Mouse (Mus musculus): ENCODE measurements around the gene Fam71e2. TPM values are rescaled to one million over a fixed set of nuclear protein-coding genes. Genes with fewer than 3 reads are reported as not detected.

The Fam71e2 gene
- polyA plus RNA-seq, 2 experiments: 0.03 TPM; not detected in 1

- H3K4me2 ChIP-seq (replicated peaks; ENCODE audit: low read depth, low read length, severe bottlenecking): no peak overlapping the region
- 91% methylated on average over 2 of the region's 2 CpGs for WGBS
- H3K9me3 ChIP-seq (ENCODE audit: control insufficient read depth, low read length): no peaks in the 10 kb centered on the region
- no peak overlapping the region for H3K4me3 ChIP-seq (replicated peaks; ENCODE audit: low read length)
- H3K9ac ChIP-seq (ENCODE audit: low read depth, low read length, severe bottlenecking): no peak overlapping the region
- ATAC-seq (ENCODE audit: low FRiP score, low read depth) (no peak), DNase-seq (ENCODE audit: low spot score) (no peak)
- H3K4me1 ChIP-seq (ENCODE audit: control insufficient read depth, insufficient read depth, low read length): peaks cover 9% of the 10 kb centered on the region
- TF ChIP-seq POLR2A (IDR thresholded peaks at IDR 0.05; ENCODE audit: borderline replicate concordance, extremely low read depth, insufficient read depth, insufficient read length): no peak
- H3K36me3 ChIP-seq (ENCODE audit: control insufficient read depth, insufficient read depth, low read length): peaks cover 32% of the 10 kb centered on the region
- H3K27me3 ChIP-seq (ENCODE audit: control insufficient read depth, insufficient read depth, low read length): no peaks in the 10 kb centered on the region
- no peak overlapping the region for H3K27ac ChIP-seq (replicated peaks; ENCODE audit: low read depth, low read length)
Observed at GRCm38 (mm10) chr7:4749169-4749568, 21.9 kb downstream of the Fam71e2 start.

- no peak for ATAC-seq (ENCODE audit: low FRiP score, low read depth)
- Histone ChIP-seq H3K9ac (ENCODE audit: low read depth, low read length, severe bottlenecking) (no peak overlapping the region), H3K4me3 (replicated peaks; ENCODE audit: low read length) (no peak overlapping the region), H3K27me3 (ENCODE audit: control insufficient read depth, insufficient read depth, low read length) (no peaks in the 10 kb centered on the region), H3K36me3 (ENCODE audit: control insufficient read depth, insufficient read depth, low read length) (peaks cover 39% of the 10 kb centered on the region), H3K9me3 (ENCODE audit: control insufficient read depth, low read length) (no peaks in the 10 kb centered on the region), H3K4me2 (replicated peaks; ENCODE audit: low read depth, low read length, severe bottlenecking) (no peak overlapping the region), H3K4me1 (ENCODE audit: control insufficient read depth, insufficient read depth, low read length) (peaks cover 9% of the 10 kb centered on the region), H3K27ac (replicated peaks; ENCODE audit: low read depth, low read length) (no peak overlapping the region)
- no peak for TF ChIP-seq POLR2A (IDR thresholded peaks at IDR 0.05; ENCODE audit: borderline replicate concordance, extremely low read depth, insufficient read depth, insufficient read length)
- DNase-seq (ENCODE audit: low spot score): no peak
- WGBS: 81% methylated on average over 4 of the region's 4 CpGs
Observed at GRCm38 (mm10) chr7:4748321-4748720, 22.8 kb downstream of the Fam71e2 start.

DNA sequence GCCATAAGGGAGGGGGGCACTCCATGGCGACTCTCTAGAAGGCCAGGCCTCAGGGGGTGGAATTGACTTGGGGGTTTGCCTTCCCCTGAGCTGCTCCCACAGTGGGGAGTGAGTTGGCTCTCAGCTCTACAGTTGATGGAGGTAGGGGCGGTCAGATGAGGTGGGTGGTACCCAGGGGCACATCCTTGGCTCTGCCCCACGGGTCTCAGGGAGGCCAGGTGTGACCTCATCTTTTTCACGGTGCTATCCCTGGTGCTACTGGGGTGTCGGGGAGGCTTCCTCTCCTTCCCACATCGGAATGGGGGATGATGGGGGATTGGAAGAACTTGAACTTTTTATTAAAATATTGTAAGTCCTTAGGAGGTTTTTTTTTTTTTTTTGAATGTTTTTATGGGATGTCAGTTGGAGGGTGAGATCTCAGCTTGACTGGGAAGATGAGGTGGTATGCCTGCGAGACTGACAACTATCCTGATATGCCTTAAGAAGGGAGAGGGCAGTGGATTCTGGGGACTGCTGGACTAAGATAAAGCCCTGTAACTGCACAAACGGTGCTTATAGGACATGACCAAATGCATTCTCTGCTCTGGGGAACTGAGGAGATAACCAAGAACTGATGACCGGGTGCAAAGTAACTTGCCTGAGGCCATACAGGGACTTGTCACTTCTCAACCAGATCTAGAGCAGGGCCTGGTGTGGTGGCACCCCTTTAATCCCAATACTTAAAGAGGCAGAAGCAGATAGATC is 23.8 kb downstream of the Fam71e2 start:
- H3K27ac ChIP-seq (replicated peaks; ENCODE audit: low read depth, low read length): no peak overlapping the region
- peaks cover 47% of the 10 kb centered on the region for H3K36me3 ChIP-seq (ENCODE audit: control insufficient read depth, insufficient read depth, low read length)
- H3K4me3 ChIP-seq (replicated peaks; ENCODE audit: low read length): no peak overlapping the region
- DNase-seq (ENCODE audit: low spot score) (no peak), ATAC-seq (ENCODE audit: low FRiP score, low read depth) (no peak)
- no peaks in the 10 kb centered on the region for H3K9me3 ChIP-seq (ENCODE audit: control insufficient read depth, low read length)
- H3K4me1 ChIP-seq (ENCODE audit: control insufficient read depth, insufficient read depth, low read length): peaks cover 6% of the 10 kb centered on the region
- H3K4me2 ChIP-seq (replicated peaks; ENCODE audit: low read depth, low read length, severe bottlenecking): no peak overlapping the region
- no peaks in the 10 kb centered on the region for H3K27me3 ChIP-seq (ENCODE audit: control insufficient read depth, insufficient read depth, low read length)
- WGBS: 66% methylated on average over 9 of the region's 9 CpGs
- TF ChIP-seq POLR2A (IDR thresholded peaks at IDR 0.05; ENCODE audit: borderline replicate concordance, extremely low read depth, insufficient read depth, insufficient read length): no peak
- no peak overlapping the region for H3K9ac ChIP-seq (ENCODE audit: low read depth, low read length, severe bottlenecking)

GRCm38 (mm10) chr7:4746326-4746980 is 24.6 kb downstream of the Fam71e2 start:
- no peak overlapping the region for H3K4me3 ChIP-seq (replicated peaks; ENCODE audit: low read length)
- H3K36me3 ChIP-seq (ENCODE audit: control insufficient read depth, insufficient read depth, low read length): peaks cover 52% of the 10 kb centered on the region
- DNase-seq (ENCODE audit: low spot score) (no peak), ATAC-seq (ENCODE audit: low FRiP score, low read depth) (no peak)
- no peak overlapping the region for H3K4me2 ChIP-seq (replicated peaks; ENCODE audit: low read depth, low read length, severe bottlenecking)
- H3K9me3 ChIP-seq (ENCODE audit: control insufficient read depth, low read length): no peaks in the 10 kb centered on the region
- no peak overlapping the region for H3K27ac ChIP-seq (replicated peaks; ENCODE audit: low read depth, low read length)
- H3K9ac ChIP-seq (ENCODE audit: low read depth, low read length, severe bottlenecking): no peak overlapping the region
- H3K27me3 ChIP-seq (ENCODE audit: control insufficient read depth, insufficient read depth, low read length): no peaks in the 10 kb centered on the region
- no peak for TF ChIP-seq POLR2A (IDR thresholded peaks at IDR 0.05; ENCODE audit: borderline replicate concordance, extremely low read depth, insufficient read depth, insufficient read length)
- H3K4me1 ChIP-seq (ENCODE audit: control insufficient read depth, insufficient read depth, low read length): no peaks in the 10 kb centered on the region; the same call in 1 of the 2 replicates
- 88% methylated on average over 22 of the region's 22 CpGs for WGBS

- DNase-seq (ENCODE audit: low spot score) (no peak), ATAC-seq (ENCODE audit: low FRiP score, low read depth) (no peak)
- H3K4me2 ChIP-seq (replicated peaks; ENCODE audit: low read depth, low read length, severe bottlenecking): no peak overlapping the region
- H3K27me3 ChIP-seq (ENCODE audit: control insufficient read depth, insufficient read depth, low read length): no peaks in the 10 kb centered on the region
- over 99% methylated on average over 6 of the region's 6 CpGs for WGBS
- H3K9me3 ChIP-seq (ENCODE audit: control insufficient read depth, low read length): no peaks in the 10 kb centered on the region
- no peak overlapping the region for H3K27ac ChIP-seq (replicated peaks; ENCODE audit: low read depth, low read length)
- H3K36me3 ChIP-seq (ENCODE audit: control insufficient read depth, insufficient read depth, low read length): peaks cover 52% of the 10 kb centered on the region
- peaks cover 7% of the 10 kb centered on the region for H3K4me1 ChIP-seq (ENCODE audit: control insufficient read depth, insufficient read depth, low read length)
- H3K4me3 ChIP-seq (replicated peaks; ENCODE audit: low read length): no peak overlapping the region
- no peak overlapping the region for H3K9ac ChIP-seq (ENCODE audit: low read depth, low read length, severe bottlenecking)
- TF ChIP-seq POLR2A (IDR thresholded peaks at IDR 0.05; ENCODE audit: borderline replicate concordance, extremely low read depth, insufficient read depth, insufficient read length): no peak
Observed at GRCm38 (mm10) chr7:4744886-4745285, 26.2 kb downstream of the Fam71e2 start.

Data from limb, embryonic 14.5 days (tissue).